Mouse (Mus musculus): ENCODE measurements at regions not wholly inside any gene's neighbourhood (a gene's known extent, or its start where the extent isn't known, plus 50 kb on each side); places are given as distances from the start of the nearest gene placed in this dataset.
A peak's percentile ranks its signal among the peaks of the same experiment; 100 is the strongest.

DNA sequence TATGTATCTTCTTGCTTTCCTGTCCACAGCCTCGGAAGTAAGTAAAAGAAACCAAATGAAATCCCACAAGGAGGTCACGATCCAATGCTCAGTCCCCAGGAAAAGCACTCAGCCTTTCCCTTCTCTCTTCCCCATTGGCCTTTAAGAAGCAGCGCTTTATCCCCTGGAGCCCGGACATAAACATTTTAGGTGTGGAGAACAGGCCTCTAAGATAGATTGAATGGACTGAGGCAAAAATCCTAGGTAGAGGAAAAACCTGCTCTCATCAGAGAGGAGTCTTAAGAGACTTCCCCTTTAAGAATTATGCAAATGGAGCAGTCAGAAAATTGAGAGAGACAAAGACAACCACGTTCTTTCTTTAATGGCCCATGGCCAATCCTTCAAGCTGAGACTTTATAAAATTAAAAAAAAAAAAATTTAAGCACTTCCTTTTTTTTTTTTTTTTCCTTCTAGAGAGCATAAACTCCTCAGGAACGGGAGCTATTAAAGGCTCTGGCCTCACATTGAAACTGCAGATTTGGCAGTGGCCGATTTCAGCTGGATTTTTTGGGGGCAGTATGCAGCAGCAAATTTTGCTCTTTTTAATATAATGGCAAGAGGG is 1020.5 kb downstream of the 9330182O14Rik start:
- intact Hi-C loops (cut with DNase I), result no loop called here
- DNase-seq, result no peak

DNA sequence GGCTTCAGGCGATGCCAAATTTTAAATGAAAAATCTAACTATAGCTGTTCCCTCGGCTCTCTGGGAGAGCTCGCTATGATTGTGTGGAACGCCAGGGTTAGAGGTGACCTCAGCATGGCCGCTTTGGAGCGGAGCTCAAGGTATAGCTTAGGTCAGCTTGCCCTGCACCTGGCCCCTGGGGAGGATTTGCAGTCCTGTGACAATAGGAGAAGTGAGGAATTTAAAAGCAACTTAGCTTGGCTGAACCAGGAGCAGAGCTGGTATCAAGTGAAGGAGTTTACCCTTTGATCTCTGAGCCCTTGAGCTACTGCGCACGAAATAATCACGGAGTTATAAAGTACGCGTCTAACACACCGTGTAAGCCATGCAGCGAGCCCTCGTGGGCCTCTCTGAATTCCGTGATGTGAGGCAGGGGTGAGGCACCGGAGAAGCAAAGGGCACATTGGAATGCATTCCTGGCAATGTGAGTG is 1021.0 kb downstream of the 9330182O14Rik start:
- peak; percentile 11 to 18 for DNase-seq
- intact Hi-C loops (cut with DNase I), result no loop called here

- no peak for DNase-seq
- intact Hi-C loops (cut with DNase I), result no loop called here
Observed at GRCm38 (mm10) chr15:41157802-41158201, 1023.6 kb downstream of the 9330182O14Rik start.

- no peak for DNase-seq
- intact Hi-C loops (cut with DNase I), result loop anchor here (5.0 to 10.0 kb wide), 2 partner anchors 493 to 995 kb away; no protein-coding TSS in a partner anchor
Observed at GRCm38 (mm10) chr15:41162268-41162667, 1028.1 kb downstream of the 9330182O14Rik start.

DNA sequence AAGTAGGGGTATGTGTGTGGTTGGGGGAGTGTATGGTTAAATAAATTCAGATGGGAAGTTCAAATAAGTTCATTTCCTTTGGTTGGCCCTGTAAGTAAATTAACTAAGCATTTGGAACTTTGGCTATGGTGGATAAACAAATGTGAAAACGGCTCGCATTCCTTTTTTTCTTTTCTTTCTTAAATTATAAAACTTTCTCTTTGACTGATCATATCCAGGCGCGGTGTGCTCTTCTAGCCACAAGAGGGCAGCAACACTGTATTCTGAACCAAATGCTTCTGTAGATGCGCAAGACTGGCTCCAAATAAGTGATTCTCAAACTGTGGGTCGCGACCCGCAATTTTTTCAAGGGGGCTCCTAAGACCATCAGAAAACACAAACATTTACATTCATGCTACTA is 1028.6 kb downstream of the 9330182O14Rik start:
- intact Hi-C loops (cut with DNase I), result loop anchor here (5.0 to 10.0 kb wide), 2 partner anchors 492 to 995 kb away; no protein-coding TSS in a partner anchor
- DNase-seq, result peak; percentile 31 to 33

- no peak for DNase-seq
- intact Hi-C loops (cut with DNase I), result loop anchor here (5.0 to 10.0 kb wide), 2 partner anchors 491 to 996 kb away; no protein-coding TSS in a partner anchor
Observed at GRCm38 (mm10) chr15:41163643-41164358, 1029.6 kb downstream of the 9330182O14Rik start.

DNA sequence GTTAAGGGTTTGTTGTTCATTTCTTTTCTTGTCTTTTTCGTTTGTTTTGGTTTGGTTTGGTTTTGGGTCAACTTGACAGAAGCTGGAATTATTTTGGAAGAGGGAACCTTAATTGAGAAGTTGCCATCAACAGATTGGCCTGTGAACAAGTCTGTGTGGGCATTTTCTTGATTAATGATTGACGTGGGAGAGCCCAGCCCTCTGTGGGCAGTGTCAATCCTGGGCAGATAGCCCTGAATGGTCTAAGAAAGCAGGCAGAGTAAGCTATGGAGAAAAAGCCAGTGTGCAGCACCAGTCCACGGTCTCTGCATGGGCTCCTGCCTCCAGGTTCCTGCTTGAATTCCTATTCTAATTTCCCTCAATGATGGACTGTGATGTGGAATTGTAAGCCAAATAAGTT is 1031.4 kb downstream of the 9330182O14Rik start:
- intact Hi-C loops (cut with DNase I), result loop anchor here (10.0 kb wide), 1 partner anchor 489 kb away; no protein-coding TSS in a partner anchor
- no peak for DNase-seq

DNA sequence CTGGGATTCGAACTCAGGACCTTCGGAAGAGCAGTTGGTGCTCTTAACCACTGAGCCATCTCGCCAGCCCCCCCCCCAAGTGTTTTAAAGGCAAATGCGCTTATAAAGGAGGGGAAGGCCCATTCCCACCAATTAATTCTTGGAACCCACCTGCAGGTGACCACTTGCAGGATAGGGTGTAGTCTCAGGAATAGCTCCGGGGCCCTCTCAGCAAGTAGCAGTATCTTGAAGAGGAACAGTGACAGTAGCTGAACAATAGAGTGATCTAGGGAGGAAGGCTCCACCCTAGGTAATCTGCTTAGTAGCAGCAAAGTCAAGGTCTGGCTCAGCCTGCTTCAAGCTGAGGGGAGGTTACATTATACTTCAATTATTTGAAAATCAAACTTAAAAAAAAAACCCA is 1056.6 kb downstream of the 9330182O14Rik start:
- intact Hi-C loops (cut with DNase I), result loop anchor here (10.0 kb wide), 2 partner anchors 604 to 784 kb away; no protein-coding TSS in a partner anchor
- no peak for DNase-seq

- intact Hi-C loops (cut with DNase I), result loop anchor here (10.0 kb wide), 2 partner anchors 602 to 782 kb away; no protein-coding TSS in a partner anchor
- DNase-seq, result peak; percentile 33 to 37
Observed at GRCm38 (mm10) chr15:41193240-41193639, 1059.1 kb downstream of the 9330182O14Rik start.

GRCm38 (mm10) chr15:41223801-41224200 is 1089.6 kb downstream of the 9330182O14Rik start:
- no peak for DNase-seq
- intact Hi-C loops (cut with DNase I), result no loop called here

GRCm38 (mm10) chr15:41232406-41233060 is 1098.4 kb downstream of the 9330182O14Rik start:
- no peak for DNase-seq
- intact Hi-C loops (cut with DNase I), result no loop called here

Data from heart, postnatal 36 days (tissue).